Mouse (Mus musculus): Measurements from ENCODE around the gene Kcnj5.

Kcnj5 gene

DNA sequence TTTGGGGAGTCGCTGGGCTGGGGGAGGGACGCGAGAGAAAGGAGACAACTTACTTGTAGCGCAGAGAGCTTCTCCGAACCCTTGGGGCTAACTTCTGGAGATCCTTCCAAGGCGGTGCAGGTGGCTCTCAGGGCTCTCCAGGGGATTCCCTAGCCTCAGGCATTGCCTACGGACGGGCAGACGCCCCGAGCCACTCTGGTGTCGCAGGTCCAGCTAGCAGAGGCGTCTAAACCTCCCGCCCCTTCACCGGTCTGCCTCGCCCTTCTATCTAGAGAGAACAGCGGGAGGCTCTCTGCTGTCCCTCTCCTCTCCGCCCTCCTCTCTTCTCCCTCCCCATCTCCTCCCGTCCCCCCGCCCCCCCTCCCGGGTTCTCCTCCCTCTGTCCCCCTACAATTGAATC, at the start of gene Kcnj5:
Gene Kcnj5, minus strand, starts transcription at position 300 of the 400 bp plus-strand sequence.
- peak; percentile 18 for DNase-seq (ENCODE audit: low read depth, low spot score)

DNA sequence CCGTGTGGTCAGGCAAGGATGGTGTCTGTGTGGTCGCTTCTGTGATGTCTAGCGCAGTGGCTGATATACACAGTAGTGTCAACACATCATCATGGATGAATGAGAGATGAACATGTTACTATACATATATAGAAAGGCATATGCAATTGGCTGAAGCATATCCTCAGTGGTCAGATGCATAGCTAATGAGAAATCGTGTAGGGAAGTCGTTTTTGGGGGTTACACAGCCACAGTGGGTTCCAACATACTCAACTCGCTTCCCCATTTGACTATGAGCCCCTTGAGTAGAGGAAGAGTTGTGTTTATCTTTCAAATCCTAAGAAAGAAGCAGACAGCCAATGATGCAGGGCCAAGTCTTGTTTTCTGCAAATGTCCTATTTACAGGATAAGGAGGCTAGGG, 48.6 kb upstream of the Kcnj5 start:
- no peak for DNase-seq (ENCODE audit: low read depth, low spot score)

DNA sequence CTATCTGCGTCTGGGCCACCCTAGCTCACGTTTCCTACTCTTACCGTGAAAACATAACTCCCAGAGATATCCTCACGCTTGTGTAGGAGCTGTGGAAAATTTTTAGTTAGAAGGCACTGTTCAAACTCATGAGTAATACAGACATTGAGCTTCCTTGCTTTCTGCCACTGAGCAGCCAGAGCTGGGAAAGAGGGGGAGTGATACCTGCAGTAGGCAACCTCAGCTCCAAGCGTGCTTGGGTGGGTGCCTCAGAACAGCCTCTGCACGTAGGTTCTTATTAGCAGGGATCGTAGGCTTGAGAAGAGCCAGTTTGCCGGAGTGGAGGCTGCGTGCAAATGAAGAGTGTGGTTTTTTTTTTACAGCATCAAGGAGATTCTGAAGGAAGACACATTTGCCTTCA, 47.6 kb upstream of the Kcnj5 start:
- DNase-seq (ENCODE audit: low read depth, low spot score): no peak

DNA sequence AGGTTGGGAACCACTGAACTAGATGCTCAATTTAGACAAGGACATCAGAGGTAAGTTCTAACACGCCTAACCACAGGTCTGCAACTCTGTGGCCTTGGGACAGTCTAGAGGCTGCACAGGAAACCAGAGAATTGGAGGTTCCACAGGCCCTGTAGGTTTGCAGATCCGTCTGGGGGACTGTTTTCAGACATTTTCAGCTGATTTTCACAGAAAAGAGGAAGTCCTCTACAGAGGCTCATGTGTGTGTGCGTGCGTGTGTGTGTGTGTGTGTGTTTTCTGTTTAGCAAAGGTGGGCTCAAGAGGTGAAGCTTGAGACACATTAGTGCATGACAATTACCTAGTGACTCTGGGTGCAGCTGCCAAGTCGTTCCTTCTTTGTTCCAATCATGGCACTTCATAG, 46.9 kb upstream of the Kcnj5 start:
- no peak for DNase-seq (ENCODE audit: low read depth, low spot score)

DNA sequence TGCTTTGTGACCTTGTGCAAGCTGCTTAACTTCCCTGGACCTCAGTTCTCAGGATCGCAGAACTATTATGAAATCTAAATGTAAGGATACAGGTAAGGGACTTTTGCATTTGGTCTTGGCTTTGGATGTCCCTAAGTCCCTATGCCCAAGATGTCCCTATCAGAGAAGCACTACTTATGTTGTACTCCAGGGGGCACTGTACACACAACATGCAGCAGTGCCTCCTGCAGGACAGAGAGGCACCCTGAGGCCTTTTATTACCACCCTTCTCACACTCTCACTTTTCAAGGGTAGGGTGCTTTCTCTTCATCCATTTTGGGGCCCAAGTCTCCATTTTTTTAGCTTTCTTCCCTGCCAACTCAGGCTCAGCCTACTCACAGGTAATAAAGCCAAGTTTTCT, 44.0 kb upstream of the Kcnj5 start:
- DNase-seq (ENCODE audit: low read depth, low spot score): no peak

DNA sequence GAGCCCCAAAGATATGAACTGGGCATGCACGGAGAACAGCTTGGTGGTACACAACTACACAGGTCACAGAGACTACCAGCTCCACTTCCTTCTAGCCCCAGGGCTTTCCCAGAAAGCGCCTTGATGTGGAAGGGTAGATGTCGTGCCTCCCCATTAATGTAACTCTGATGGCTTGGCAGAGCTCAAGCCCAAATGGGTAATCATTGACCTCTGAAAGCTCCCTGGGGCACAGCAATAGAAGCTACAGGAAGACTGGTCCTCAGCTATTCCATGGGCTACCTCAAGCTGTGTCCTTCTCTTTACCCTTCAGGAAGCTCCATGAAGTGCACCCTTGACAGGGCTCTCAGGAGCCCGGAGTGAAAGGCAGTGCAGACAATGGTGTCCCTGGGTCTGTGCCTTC, 40.8 kb upstream of the Kcnj5 start:
- DNase-seq (ENCODE audit: low read depth, low spot score): no peak

DNA sequence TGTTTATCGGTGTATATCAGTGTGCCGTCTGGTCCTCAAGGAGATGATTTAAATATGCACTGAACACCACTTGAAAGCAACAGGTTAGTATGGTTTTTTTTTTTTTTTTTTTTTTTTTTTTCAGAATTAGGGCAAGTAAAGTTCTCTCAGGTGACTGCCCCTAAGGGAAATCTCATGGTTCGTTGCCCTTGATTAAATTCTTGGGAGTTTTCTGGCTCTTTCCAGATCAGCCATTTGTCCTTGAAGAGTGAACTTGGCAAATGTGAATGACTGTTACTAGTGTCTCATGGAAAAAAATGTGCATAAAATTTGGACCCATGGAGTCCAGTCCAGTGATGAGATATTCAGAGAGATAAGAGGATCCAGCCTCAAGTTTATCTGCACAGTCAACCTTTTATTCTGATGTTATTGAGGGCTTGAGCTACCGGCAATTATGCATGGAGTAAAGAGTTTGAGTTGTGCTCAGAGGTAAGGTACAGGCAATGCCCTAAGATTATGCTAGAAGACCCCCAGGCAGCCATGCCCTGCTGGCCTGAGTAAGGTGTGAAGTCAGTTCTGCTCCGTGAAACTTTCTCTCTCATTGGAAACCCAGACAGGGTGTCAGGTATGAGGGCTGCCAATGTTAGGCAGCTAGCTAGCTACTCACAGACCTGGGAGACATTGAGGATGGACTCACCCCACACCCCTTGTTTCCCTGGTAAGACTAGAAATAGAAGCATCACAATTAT, 32.9 kb upstream of the Kcnj5 start:
- no peak for DNase-seq (ENCODE audit: low read depth, low spot score)

DNA sequence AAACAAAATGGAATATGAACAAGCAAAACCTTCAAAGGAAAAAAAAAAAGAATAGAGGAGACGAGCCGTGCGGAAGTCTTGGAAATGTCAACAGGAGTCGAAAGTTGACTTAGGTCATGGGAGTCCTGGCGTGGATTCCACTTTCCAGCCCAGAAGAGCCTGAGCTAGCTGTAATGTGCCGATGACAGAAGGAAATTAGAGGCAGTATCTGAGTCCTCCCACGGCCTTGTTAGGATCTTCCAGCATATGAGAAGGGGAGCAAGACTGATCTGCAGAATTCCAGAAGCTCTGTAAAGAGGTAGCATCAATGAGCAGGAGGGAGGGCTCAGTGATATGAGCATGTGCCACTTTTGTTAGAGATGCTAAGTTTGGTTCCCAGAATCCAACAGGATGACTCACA, 31.9 kb upstream of the Kcnj5 start:
- DNase-seq (ENCODE audit: low read depth, low spot score): no peak

DNA sequence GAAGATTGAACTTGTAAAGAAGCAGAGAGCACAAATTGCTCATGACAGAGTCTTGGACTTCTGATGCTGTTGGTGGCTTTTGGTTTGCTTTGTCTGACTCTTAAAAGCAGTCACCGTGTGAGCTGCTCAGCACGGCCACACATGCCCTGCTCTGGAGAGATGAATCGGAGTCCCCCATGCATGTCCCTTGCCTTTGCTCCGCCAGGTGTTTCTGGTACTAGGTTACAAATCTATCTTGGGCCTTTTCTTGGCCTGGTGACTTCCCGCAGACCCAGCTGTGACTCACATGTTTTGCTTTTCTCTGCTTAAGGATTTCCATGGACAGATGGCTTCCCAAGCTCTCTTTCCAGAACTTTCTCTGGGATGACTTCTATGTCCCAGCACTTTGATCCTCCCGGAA, 29.5 kb upstream of the Kcnj5 start:
- no peak for DNase-seq (ENCODE audit: low read depth, low spot score)

DNA sequence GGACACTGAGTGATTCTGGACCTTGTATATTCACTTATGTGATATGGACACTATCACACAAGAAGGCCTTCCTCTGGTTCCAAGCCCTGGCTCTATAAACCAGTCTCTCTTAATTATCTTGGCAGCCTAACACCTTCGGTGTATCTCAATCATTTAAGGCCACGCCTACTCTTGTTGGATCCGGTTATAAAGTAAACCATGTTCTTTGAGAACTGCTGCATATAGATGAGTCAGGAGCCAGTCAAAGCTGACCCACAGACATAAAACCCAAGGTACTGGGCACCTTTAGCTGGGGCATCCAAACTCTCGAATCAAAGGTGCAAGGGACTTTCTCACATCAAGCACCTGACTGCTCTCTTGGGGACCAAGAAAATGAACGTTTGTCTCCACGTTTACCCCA, 28.1 kb upstream of the Kcnj5 start, which contains the start of gene Kcnj1:
Gene Kcnj1, plus strand, starts transcription at position 292 of the 400 bp plus-strand sequence.
- DNase-seq (ENCODE audit: low read depth, low spot score): no peak

DNA sequence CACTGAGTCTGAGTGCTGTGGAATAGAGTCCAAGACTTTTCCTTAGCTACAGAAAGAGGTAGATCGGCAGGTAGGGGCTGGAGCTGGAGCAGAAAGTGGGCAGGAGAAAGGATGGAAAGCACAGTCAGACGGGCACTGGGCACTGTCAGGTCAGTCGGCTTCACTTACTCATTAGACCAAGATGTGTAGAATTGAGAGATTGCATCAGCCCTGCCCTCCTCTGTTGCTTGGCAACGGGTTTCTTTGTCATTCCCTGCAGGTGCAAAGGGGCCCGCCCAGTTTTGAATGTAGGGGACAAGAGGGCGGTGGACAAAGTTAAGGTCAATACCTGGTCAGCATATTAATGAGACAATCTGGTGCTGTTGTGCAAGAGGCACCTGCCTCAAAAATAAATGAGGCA, 25.2 kb upstream of the Kcnj5 start:
- DNase-seq (ENCODE audit: low read depth, low spot score): no peak

DNA sequence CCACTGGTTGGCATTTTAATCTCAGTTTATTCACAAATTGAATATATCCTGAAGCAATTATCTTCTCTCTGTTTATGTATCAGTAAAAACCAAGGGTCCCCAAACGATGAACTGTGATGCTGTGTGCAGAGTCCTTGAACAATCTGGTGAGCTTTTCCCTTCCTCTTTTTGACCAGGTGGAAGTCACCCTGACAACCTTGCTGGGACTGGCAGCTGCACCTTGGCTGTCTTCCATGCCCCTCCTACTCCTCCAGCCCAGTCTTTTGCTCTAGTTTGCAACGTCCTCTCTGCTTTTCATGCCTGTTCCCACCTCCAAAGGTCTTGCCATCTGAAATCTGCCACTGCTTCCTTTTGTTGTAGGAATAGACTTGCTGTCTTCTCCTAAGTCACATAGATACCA, 24.7 kb upstream of the Kcnj5 start:
- DNase-seq (ENCODE audit: low read depth, low spot score): no peak

DNA sequence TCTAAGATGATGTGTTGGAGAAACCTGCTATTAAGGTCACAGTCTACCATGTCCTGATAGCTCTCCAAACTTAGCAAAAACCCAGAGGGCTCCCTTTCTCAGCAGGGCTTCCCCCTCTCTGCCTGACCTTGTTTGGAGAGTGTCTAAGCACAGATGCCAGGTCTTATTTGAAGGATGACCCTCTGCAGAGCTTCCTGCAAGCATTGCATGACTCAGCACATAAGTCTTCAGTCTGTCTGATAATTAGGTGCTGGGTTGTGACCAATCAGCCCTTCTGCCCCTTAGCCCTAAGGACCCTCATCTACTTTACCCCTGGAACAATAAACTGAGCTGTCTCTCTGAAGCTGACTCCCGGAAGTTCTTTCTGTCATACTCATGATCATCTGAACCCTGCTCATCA, 16.6 kb upstream of the Kcnj5 start:
- DNase-seq (ENCODE audit: low read depth, low spot score): no peak

DNA sequence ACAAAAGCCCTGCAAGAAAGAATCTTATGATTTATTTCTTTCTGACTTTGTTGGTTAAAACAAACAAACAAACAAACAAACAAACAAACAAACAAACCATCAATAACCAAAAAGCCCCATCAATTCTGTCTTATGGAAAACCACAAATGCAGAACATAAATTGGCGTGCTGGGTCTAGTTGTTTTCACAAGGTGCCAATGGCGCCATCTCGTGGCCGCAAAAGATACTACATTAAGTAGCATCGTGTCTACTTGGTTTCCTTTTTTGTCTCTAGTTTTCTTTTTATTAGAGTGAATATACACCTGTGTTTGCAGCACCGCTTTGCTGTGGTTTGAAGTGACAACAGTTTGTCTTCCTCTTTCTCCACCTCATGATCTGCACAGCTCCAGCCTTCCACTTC, 6.2 kb upstream of the Kcnj5 start:
- DNase-seq (ENCODE audit: low read depth, low spot score): peak; percentile 80

DNA sequence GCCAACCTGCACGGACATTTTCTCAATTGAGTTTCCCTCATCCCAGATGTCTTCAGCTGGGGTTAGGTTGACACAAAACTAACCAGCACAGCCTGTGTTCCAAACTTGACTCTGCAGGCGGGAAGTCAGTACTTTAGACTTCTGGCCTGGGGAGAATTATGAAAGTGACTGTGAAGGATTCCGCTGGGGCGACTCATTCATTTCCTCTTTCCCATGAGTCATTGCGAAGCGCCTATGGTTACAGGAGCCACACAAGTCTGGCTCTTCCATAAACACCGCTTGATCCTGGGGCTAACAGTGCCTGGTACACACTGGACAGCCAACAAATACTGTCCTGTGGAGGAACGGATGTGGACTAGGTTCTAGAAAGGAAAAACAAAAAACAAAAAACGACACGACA, 5.2 kb upstream of the Kcnj5 start:
- no peak for DNase-seq (ENCODE audit: low read depth, low spot score)

DNA sequence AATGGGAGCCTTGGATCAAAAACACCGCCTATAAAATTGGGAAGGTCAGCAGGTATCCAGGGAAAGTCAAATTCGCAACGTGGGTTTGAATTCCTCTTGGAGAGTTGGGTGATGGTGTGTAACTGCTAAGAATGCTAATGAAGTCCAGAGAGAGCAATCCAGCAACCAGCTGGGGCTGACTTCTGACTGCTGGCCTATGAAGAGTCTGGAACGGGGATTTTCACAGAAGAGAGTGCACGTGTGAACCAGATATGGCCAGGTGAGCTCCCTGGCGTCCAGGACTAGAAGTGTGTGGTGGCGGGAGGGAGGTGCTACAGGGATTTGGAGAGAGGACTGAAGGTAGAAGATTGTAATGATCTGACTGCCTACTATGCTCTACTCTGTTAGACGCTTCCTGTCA, 3.9 kb upstream of the Kcnj5 start:
- DNase-seq (ENCODE audit: low read depth, low spot score): no peak

DNA sequence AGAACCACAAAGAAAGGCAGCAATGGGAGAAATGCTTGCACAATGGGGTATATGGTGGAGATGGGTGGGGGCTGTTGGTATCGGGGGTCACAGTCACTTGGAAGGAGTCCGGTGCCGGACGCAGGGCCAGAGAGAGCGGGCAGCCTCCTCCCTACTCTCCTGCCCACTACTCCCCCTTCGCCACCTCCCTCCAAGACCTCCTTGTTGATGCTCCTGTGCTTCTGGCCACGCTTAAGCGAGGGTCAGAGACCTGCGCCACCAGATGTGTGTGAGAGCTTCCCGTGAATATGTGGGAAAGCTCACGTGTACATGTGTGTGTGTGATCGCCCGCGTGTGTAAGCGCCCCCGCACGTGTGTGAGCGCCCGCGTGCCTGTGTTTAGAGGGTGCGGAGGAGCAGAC, 339 bp upstream of the Kcnj5 start:
- DNase-seq (ENCODE audit: low read depth, low spot score): peak; percentile 5

DNA sequence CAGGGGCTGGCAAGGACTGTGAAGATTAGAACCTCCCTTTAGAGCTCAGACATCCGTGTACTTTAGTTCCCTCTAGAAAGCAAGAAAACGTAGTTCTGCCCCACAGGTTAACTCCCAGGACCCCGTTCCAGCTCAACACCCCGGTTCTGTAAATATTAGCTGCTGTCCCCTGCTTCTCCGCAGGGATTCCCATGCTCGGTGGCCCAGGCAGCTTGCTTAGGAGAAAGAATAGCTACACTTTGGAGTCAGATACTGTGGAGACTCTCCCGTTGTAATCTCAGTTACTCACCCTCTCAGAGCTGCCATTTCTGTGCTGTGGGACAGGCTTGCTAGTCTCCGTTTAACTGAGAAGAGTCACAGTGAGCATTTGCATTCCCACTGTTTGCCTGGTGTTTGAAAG, 1.2 kb downstream of the Kcnj5 start:
- DNase-seq (ENCODE audit: low read depth, low spot score): no peak

DNA sequence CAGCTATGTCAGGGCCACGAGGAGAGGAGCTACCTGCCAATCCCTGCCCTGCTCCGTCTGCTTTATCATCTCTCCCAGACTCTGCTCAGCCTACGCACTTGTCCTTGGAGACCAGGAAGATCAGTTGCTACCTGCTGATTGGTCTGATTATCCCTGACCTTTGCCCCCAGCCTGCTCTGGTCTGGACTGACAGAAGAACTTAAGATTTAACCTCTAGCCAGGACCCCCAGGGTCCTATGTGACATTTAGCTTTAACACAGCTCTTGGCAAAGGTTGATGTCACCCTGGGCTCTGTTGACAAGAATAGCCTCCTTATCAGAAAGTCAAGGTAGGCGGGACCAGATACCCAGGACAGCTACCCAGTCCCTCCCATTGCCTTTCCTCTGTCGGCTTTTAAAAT, 3.3 kb downstream of the Kcnj5 start:
- no peak for DNase-seq (ENCODE audit: low read depth, low spot score)

DNA sequence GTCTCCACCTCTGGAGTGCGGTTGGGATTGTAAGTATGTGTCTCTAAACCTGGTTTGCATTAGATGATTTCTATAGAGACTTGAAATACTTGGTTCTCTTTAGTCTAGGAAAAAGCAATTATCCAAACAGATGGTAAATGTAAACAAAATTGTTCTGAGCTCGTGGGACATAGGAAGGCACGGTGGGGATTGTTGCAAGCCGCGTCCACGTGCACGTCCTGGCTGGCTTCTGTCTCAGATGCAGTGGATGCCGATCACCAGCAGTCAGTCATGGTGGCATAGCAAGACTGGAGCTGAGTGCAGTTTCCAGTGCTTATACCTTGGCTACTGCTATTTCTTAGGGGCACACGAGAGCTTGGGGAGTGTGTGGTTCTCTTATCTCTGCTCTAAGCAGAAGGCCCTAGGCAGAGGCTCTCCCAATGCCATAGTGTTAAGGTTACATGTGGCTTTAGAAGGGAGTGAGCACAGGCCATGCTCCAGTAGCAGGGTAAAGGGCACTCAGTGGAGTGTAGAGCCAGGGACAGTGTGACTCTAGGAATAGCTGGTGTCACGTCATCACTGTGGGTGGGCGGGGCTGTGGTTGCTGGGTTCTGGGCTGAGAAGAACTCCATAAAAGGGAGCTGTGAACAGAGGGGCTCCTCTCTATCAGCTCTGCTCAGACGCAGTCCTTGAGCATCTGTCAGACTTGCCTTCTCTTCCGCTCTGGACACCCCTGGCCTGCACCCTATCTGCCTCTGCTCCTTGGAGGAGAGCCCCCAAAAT, 8.6 kb downstream of the Kcnj5 start:
- no peak for DNase-seq (ENCODE audit: low read depth, low spot score)

DNA sequence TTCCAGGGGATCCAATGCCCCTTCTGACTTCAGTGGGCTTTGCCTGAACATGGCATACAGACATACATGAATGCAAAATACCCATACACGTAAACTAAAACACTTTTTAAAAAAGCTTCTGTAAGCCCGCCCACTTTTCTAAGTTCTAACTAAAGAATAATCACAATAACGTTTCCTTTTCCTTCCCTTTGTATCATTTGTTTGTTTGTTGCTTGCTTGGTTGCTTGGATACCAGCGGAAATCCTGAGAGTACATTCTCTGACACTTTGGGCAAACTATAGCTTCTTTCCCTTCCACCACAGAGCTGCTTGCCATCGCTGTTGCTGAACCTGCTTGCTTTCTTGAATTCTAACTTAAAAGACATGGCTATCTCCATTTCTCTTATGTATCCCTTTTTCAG, 13.0 kb downstream of the Kcnj5 start:
- no peak for DNase-seq (ENCODE audit: low read depth, low spot score)

DNA sequence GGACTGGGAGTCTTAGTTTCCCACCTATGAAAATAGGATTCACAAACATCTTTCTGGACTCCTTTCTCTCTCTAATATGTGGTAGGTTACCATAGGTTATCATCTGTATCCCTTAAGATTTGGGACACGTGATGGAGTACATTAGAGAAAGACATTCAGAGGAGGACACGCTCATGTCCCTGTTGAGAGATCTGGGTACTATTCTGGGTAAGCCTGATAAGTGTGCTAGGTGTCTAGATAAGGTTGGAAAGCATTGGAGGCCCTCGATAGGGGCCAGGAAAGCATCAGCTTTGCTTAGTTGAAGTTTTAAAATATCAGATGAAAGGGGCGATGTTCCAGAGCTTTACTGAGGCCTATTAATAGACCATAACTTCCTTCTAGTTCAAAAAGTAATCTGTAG, 15.4 kb downstream of the Kcnj5 start:
- no peak for DNase-seq (ENCODE audit: low read depth, low spot score)

DNA sequence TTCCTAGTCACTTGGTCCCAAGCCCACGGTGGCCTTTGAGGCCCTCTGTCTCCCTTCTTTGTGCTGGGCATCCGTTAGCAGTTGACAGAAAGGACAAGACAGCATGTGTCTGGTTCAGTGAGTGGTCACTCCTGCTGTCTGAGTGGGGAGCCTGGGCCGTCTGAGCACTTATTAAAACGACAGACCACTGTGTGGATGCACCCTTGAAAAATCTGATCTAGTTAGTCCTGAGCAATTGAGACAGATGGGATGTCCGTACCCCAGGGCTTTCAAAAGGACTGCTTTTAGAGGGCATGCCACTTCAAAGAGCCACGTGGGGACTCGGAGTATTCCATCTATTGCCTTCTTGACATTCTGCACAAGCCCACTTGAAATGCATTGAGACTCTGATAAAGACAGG, 20.5 kb downstream of the Kcnj5 start:
- no peak for DNase-seq (ENCODE audit: low read depth, low spot score)
